Mouse (Mus musculus) kidney, adult 11 months (tissue): Measurements from ENCODE around the gene Spag7.

Source experiments
- DNase-seq: peaks from one replicate; pipeline ENCODE4 v3.0.0; 2022

Gene Spag7

DNA sequence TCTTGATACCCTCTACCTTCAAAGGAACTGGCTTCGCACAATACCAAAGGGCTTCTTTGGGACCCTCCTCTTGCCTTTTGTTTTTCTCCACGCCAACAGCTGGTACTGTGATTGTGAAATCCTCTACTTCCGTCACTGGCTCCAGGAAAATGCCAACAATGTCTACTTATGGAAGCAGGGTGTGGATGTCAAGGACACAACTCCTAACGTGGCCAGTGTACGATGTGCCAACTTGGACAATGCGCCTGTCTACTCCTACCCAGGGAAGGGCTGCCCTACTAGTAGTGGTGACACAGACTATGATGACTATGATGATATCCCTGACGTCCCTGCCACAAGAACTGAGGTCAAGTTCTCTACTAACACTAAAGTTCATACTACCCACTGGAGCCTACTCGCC lies 29.2 kb downstream of the Spag7 start:
- DNase-seq, result no peak

DNA sequence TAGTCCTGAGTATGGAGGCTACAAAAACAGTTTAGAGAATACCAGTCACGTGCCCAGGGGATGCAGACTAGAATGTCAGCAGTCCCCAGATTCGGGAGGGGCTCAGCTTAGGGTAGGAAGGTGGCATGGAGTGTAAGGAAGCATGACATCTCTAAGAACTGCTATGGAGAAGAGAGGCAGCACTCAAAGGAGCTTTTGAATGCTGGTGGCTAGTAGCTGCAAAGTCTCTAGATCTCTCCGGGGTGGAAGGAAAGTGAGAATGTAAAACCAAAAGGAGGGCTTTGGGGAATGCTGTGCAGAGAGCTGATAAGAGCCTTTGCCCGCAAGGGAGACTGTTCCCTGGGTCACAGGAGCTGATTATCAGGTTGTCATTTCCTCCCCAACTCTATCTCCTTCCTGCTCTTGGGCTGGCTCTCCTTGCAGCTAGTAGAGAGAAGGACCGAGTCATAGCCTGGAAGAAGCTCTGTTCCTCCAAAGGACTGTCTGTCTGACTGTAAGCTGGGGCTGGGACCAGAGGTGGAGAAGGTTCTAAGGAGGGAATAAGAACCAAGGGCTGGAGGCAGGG lies 30.4 kb downstream of the Spag7 start, which contains the start of gene Gp1ba:
Gp1ba (plus strand) TSS at position 409 of the 565 bp plus-strand sequence.
- DNase-seq, result no peak

DNA sequence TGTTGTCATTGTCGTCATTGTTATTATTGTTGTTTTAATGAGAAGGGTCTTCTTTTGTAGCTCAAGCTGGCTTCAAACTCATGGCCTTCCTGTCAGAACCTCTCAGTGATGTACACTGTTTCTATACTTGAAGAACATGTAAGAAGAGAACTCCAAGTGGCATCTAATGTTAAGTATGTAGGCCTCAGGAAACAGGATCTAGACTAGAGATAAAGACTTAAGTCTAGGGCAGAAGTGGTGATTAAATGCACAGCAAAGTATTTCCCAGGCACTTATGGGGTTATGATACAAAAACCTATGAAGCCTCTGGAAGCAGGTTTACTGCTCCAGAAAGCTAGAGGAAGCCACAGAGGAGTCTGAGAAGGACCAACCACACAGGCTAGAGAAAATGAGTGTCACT lies 30.9 kb downstream of the Spag7 start:
- no peak for DNase-seq

DNA sequence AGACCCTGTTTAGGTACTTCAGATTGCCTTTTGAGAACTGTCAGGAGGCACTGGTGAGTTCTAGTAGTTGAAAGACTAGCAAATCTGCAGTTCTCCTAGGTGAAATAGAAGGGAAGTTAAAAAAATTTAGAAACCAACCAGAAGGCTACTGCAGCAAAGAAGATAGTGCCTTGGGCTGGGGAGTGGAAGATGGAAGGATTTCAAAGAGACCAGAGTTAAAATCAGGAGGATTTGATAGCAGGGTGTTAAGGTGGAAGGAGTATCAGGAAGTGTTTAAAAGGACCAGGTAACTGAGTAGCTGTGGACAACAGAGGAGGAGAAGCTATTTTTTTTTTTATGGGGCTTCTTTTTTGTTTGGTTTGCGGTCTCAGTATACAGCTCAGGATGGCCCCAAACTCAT lies 31.5 kb downstream of the Spag7 start:
- DNase-seq, result no peak

DNA sequence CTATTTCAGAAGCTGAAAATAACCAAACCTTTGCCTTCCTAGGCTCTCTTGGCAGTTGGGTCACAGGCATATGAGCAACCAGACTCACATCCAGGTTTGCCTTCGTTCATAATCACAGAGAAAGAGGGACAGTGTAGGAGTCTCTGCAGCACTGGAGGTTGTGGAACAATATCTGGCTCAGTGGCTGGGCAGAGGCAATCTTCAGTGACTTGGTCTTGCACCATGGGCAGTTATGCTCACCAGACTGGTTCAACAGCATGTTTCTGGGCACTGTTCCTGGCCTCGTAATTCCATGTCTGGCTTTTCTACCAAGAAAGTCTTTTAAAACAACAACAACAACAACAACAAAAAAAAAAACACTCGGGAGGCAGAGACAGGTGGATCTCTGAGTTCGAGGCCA lies 33.6 kb downstream of the Spag7 start:
- DNase-seq, result no peak

DNA sequence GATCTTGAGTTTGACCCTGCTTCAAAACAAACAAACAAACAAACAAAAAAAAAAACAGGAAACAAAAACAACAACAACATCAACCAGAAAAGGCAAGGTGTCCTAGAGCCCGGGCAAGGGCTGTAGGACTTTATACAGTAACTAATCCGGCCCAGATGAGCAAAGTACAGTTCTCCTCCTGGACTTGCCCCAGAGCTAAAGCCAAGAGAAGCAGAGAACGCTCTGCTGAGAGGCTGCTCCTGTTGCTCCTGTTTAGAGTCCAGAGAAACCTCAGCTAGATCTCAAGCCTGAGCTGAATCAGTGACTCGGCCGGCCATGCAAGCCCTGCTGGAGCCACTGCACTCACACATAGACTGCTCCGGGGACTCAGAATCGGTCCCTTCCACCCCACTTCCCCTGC lies 39.1 kb downstream of the Spag7 start:
- peak; percentile 75 for DNase-seq

DNA sequence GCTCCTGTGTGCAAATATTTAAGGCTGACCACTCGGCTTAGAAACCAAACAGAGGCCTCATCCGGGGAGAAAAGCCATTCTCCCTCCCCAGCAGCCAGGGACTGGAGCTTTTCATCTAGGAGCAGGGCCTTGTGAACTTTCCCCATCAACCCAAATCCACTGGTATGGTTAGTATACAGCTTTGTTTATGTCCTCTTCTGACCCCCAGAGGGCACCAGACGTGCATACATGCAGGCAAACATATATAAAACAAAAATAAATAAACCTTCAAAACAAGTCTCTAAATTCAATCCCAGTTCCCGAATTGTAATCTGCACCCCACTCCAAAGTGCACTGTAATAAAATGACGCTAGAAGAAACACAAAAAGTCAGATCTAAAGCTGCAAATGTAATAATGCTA lies 39.7 kb downstream of the Spag7 start:
- no peak for DNase-seq

DNA sequence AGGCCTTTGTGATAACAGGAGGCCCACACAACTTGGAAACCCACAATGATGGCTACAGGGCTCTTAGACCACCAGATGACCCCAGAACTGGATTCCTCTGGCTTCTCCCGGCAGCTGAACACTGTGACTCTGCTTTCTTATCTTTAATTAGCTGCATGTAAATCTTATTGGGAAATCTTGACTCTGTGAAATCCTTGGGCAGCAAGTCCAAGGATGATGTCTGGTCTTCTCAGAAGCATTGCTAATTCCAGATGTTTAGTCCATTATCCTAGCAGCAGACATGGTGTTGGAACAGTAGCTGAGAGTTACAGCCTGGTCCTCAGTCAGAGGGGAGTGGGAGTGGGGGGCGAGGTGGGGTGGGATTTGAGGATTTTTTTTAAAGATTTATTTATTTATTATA lies 40.8 kb downstream of the Spag7 start:
- DNase-seq, result no peak

DNA sequence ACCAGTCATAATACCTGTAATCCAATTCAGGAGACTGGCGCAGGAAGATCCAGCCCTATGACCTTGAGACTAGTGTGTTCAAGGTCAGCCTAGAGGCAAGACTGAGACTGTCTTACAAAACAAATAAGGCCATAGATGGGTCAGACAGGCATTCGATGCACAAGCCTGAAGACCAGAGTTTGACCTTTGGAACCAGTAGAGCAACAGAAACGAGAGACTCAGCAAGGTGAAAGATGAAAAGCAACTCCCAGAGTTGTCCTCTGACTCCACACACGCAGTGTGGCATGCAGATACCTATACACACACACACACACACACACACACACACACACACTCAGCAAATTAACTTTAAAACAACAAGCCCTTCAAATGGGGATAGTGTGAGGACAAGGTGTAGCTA lies 42.3 kb downstream of the Spag7 start:
- DNase-seq, result peak; percentile 49

DNA sequence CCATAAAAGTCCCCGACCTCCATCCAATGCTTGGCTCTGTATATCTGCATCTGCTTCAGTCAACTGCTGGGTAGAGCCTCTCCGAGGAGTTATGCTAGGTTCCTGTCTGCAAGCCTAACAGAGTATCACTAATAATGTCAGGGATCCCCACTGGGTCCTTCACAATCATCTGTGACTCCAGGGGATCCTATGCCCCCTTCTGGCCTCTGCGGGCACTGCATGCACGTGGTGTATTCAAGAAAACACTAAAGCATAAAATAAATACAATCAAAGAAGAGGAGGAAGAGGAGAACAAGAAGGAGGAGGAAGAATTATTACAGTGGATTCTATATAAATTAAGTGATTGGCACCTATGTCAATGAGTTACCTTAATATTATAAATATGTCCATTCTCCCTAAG lies 43.7 kb downstream of the Spag7 start:
- DNase-seq, result no peak

DNA sequence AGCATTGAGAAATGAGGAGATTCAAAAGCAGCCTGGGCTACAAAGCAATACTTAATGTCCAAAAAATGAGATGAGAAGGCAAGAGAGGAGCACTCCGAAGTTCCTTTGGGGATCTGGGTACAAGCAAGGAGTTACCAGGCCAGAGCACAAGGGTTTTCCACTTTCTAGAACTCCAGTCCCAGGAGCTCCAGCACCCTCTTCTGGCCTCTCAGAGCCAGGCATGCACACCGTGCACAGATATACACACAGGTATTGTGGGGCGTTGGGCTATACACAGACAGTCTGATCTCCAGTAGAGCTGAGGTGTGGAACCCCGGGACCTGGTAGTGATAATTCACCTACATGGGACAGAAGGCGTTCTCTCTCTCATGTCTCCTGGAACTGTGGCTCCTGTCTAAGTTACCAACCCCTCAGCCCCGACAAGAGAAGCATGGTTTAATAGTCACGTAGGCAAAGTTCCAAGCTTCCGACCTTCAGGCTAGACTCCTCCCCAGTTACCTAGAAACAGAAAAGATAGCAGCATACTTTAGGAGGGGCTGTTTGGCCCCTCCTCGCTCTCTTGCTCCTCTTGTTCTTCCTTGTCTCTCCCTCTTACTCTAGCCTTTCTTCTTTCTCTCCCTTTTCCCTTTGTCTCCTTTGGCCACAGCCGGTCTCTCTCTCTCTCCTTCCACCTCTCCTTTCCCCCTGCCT lies 46.0 kb downstream of the Spag7 start:
- no peak for DNase-seq

DNA sequence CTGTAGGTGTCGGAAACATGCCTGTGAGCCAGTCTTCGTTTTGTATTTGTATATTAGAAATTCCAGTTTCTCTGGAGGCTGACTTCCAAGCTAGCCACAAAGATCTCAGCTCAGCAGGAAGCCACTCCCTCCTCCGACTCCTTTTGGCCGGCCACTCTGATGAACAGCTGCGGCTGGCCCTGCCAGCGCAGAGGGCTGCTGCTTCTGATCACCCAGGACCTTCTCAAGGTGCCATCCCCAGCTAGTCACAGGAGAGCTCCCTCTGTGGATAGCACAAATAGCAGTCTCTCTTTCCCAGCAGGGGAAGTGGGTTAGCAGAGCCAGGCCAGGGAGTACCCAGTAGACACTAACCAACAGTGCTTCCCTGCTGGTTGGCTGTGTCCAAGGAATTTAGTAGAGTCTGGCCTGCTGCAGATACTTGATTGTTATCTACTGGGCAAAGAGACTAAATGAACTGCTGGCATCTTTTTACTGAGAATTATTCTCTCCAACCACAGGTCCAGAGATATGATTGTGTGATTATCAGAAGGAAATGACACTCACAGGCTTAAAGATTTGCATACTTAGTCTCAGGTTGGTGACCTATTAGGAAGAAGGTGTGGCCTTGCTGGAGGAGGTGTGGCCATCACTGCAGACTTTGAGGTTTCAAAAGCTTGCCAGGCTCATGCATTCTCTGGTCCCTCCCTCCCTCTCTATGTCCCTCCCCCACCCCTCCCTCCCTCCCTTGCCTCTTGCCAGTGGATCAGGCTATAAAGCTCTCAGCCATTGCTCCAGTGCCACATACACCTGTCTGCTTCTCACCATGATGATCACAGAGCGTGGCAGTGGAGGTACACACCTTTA lies 47.0 kb downstream of the Spag7 start:
- no peak for DNase-seq

DNA sequence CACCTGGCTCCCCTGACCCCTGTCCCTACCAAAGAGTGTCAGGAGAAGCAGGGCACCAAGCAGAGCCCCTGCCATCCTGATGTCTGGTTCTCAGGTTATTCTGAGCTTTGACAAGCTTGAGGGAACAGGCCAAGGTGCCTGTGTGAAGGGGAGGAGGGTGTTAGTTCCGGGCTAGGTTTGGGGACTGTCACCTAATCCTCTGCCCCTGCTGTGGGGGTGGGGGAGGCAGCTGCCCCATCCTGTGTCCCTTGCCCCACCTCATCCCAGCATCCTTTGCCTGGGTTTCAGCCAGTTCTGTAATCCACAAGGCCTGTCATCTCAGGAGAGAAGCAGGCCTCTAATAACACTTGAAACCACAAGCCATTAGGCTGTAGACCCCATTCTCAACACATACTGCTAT lies 50.1 kb downstream of the Spag7 start, which contains the start of gene Chrne:
Chrne (minus strand) TSS at position 116 of the 400 bp plus-strand sequence.
- DNase-seq, result no peak

DNA sequence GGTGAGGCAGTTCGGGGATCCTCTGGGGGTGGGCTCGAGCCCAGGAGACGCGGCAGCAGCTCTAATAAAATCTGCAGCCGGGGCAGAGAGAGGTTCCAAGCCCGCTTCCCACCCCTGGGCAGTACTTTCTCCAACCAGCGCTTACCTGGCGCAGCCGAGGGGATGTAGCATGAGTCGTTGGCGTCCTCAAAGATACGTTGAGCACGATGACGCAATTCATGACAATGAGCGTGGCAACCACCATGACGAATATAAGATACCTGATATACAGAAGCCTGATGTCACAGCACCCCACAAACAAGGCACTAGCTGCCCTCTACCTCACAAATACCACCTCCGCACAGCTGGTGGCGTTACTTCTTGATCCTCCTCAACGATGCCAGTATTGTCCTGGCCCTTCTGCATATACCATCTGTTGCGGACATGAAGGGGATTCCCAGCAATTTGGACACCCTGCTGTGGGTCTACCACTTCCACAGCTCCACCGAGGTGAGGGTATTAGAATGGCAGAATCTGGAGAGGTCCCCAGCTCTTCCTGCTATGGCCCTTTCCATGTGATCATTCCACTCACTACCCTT lies 53.6 kb downstream of the Spag7 start, which contains the start of gene 4930544D05Rik:
4930544D05Rik (plus strand) TSS at position 333 of the 578 bp plus-strand sequence.
- no peak for DNase-seq

DNA sequence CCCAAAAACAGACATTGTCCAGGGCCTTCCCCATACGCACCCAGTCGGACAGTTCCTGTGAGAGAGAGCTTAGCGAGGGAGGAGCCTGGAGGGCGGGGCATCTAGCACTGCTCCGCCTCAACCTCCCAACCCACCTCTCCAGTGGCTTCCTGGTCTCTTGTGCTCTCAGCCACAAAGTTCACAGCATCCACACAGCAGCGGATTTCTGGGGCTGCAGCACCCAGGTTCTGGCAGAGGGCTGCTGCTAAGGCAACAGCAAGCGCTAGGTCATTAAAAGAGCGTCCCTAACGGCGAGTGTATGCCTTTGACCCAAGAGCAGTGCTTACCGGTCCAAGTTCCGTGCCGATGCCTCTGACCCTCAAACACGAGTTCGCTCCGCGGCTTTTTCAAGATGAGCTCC lies 54.1 kb downstream of the Spag7 start:
- peak; percentile 68 for DNase-seq
